Mouse (Mus musculus) midbrain, embryonic 11.5 days (tissue): ENCODE results near the gene Cd80. TPM values are rescaled to one million over a fixed set of nuclear protein-coding genes. Genes with fewer than 3 reads are reported as not detected.
A peak's percentile ranks its signal among the peaks of the same experiment; 100 is the strongest.

Experiments used
- ATAC-seq: fragments of 200-750 bp; cut with Nextera tagmentation; 2 replicates; pipeline ENCODE4 v1.8.0; 2017; ENCODE audit warnings: moderate TSS enrichment, moderate library complexity; ENCODE audit not compliant: low FRiP score
- DNase-seq: peaks from one replicate; pipeline ENCODE4 v3.0.0; 2015; ENCODE audit warnings: low spot score; ENCODE audit errors: missing footprints
- H3K27ac ChIP-seq: fragments of 300-500 bp; sonication (generic); 2 replicates; pipeline ENCODE4 v1.5.1; 2014; ENCODE audit warnings: low read depth, low read length
- H3K27me3 ChIP-seq: fragments of 300-500 bp; sonication (generic); 2 replicates; pipeline ENCODE4 v1.6.1; 2014; ENCODE audit warnings: mild to moderate bottlenecking, low read length, moderate library complexity, mixed read lengths; ENCODE audit not compliant: control insufficient read depth, insufficient read depth
- H3K36me3 ChIP-seq: fragments of 300-500 bp; sonication (generic); 2 replicates; pipeline ENCODE4 v1.6.1; 2014; ENCODE audit warnings: mild to moderate bottlenecking, low read length, moderate library complexity, mixed read lengths; ENCODE audit not compliant: control insufficient read depth, insufficient read depth
- H3K4me1 ChIP-seq: fragments of 300-500 bp; sonication (generic); 2 replicates; pipeline ENCODE4 v1.6.1; 2014; ENCODE audit warnings: low read length; ENCODE audit not compliant: control insufficient read depth, insufficient read depth
- H3K4me2 ChIP-seq: fragments of 300-500 bp; sonication (generic); 2 replicates; pipeline ENCODE4 v1.6.1; 2014; ENCODE audit warnings: mild to moderate bottlenecking, moderate library complexity
- H3K4me3 ChIP-seq: fragments of 300-500 bp; sonication (generic); 2 replicates; pipeline ENCODE4 v1.5.1; 2014; ENCODE audit warnings: low read depth, low read length
- H3K9ac ChIP-seq: fragments of 300-500 bp; sonication (generic); 2 replicates; pipeline ENCODE4 v1.6.1; 2014; ENCODE audit warnings: low read length
- H3K9me3 ChIP-seq: fragments of 300-500 bp; sonication (generic); 2 replicates; pipeline ENCODE4 v1.6.1; 2016; ENCODE audit warnings: low read length; ENCODE audit not compliant: control insufficient read depth
- WGBS: fragments of 180-500 bp; shearing (Covaris S2); extraction: QIAGEN DNeasy Blood & Tissue Kit; methylation state at CpG from one replicate; pipeline ENCODE4 v1.1.7; 2014; 5-methylcytosine and 5-hydroxymethylcytosine counted together
- polyA plus RNA-seq: library from polyadenylated mRNA; unstranded; fragments of >200 nt; fragmentation: Nextera tagmentation; extraction: Ambion mirVana; gene quantifications from 2 replicates; pipeline ENCODE4 v1.2.1, GENCODE M21; 2014

Gene Cd80
- polyA plus RNA-seq, 1 experiment from 2014 or later = 0.42 TPM

DNA sequence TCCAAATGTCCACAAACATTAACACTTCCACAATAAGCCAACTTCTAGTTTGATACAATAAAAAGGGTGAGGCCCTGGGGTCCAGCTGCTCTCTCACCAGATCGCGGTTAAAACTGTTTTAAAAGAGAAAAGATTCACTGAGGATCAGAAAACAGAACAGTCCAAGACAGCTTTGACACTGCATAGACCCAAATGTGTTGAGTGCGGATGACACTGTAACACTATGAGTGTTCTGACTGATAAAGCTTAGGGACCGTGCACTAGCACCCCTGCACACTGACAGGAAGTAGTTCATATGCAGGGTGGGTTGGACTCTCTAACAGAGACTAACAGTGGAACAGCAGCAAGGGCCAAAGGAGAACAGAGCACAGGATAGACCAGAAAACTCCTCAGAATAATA is 1.4 kb upstream of the Cd80 start:
- peaks cover 10% of the 10 kb centered on the region for H3K4me1 ChIP-seq
- no peaks in the 10 kb centered on the region for H3K9me3 ChIP-seq
- no peak overlapping the region for H3K27ac ChIP-seq
- no peaks in the 10 kb centered on the region for H3K27me3 ChIP-seq
- H3K36me3 ChIP-seq = 0 out of 2 replicates have a peak, but pooled peaks cover 2% of the 10 kb centered on the region
- no peak overlapping the region for H3K4me3 ChIP-seq
- H3K4me2 ChIP-seq = no peak overlapping the region
- DNase-seq (peak; percentile 78), ATAC-seq (no peak)
- 93% methylated on average over 4 of the region's 4 CpGs for WGBS
- no peak overlapping the region for H3K9ac ChIP-seq

DNA sequence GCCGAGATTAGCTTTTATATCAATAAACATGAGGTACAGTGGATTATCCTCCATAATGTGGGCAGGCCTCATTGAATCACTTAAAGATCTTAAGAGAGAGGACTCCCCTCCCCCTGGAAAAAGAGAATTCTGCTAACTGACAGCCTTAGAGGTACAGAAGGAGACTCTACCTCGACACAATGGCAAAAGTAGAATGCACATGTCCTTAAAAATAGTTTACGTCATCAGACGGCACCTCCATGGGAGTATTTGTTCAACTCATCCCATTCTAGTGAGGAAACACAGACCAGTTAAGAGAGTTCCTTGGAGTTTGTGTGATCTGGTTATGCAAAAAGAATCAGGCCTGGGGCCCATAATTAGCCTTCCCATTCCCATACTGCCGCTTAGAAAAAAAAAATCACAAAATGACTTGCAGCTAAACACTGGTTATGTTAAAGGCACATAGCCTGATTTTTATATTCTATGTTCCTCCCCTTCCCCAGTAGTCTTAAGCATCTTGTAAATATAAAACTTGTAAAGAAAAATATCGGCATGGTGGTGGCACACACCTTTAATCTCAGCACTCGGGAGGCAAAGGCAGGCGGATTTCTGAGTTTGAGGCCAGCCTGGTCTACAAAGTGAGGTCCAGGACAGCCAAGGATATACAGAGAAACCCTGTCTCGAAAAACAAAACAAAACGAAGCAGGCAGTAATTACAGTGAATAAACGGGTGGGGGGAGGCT is 667 bp upstream of the Cd80 start:
- Histone ChIP-seq H3K27ac (no peak overlapping the region), H3K36me3 (0 out of 2 replicates have a peak, but pooled peaks cover 2% of the 10 kb centered on the region), H3K4me1 (peaks cover 10% of the 10 kb centered on the region), H3K9ac (no peak overlapping the region), H3K4me2 (no peak overlapping the region), H3K9me3 (no peaks in the 10 kb centered on the region), H3K27me3 (no peaks in the 10 kb centered on the region), H3K4me3 (no peak overlapping the region)
- WGBS = 85% methylated on average over 11 of the region's 11 CpGs
- ATAC-seq = no peak
- peak; percentile 73 for DNase-seq

GRCm38 (mm10) chr16:38456812-38457567 is 1.6 kb downstream of the Cd80 start:
- H3K4me1 ChIP-seq = 0 out of 2 replicates have a peak, but pooled peaks cover 4% of the 10 kb centered on the region
- H3K4me3 ChIP-seq = no peak overlapping the region
- no peak overlapping the region for H3K27ac ChIP-seq
- ATAC-seq (no peak), DNase-seq (peak; percentile 57)
- no peaks in the 10 kb centered on the region for H3K36me3 ChIP-seq
- no peak overlapping the region for H3K4me2 ChIP-seq
- H3K27me3 ChIP-seq = no peaks in the 10 kb centered on the region
- H3K9ac ChIP-seq = no peak overlapping the region
- WGBS = 71% methylated on average over 11 of the region's 11 CpGs
- no peaks in the 10 kb centered on the region for H3K9me3 ChIP-seq

- ATAC-seq (no peak), DNase-seq (peak; percentile 47)
- Histone ChIP-seq H3K27ac (no peak overlapping the region), H3K4me3 (no peak overlapping the region), H3K4me1 (no peaks in the 10 kb centered on the region), H3K9ac (no peak overlapping the region), H3K36me3 (no peaks in the 10 kb centered on the region), H3K4me2 (no peak overlapping the region), H3K27me3 (no peaks in the 10 kb centered on the region), H3K9me3 (no peaks in the 10 kb centered on the region)
- 67% methylated on average over 6 of the region's 6 CpGs for WGBS
Observed at GRCm38 (mm10) chr16:38458600-38459280, 3.4 kb downstream of the Cd80 start.

DNA sequence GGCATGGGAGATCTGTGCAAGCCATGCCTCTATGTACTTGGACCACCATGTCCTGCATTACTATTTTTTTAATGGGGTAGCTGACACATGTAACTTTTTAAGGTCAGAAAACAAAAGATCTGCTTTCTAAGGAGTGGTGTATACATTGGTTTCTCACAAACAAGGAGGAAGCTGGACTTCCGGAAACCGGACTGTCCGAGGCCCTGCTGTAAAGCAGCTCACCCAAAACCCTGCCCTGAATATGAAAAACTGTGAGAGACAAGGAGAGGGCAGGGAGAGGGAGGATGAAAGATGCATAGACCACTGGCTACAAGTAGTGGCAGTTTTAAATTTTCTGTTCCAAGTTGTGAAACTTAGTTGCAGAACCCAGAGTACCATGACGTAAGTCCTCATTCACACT is 4.6 kb downstream of the Cd80 start:
- no peaks in the 10 kb centered on the region for H3K27me3 ChIP-seq
- ATAC-seq (no peak), DNase-seq (peak; percentile 35)
- no peaks in the 10 kb centered on the region for H3K9me3 ChIP-seq
- H3K4me2 ChIP-seq = no peak overlapping the region
- no peak overlapping the region for H3K4me3 ChIP-seq
- H3K27ac ChIP-seq = no peak overlapping the region
- H3K4me1 ChIP-seq = no peaks in the 10 kb centered on the region
- no peak overlapping the region for H3K9ac ChIP-seq
- 91% methylated on average over 4 of the region's 4 CpGs for WGBS
- no peaks in the 10 kb centered on the region for H3K36me3 ChIP-seq

DNA sequence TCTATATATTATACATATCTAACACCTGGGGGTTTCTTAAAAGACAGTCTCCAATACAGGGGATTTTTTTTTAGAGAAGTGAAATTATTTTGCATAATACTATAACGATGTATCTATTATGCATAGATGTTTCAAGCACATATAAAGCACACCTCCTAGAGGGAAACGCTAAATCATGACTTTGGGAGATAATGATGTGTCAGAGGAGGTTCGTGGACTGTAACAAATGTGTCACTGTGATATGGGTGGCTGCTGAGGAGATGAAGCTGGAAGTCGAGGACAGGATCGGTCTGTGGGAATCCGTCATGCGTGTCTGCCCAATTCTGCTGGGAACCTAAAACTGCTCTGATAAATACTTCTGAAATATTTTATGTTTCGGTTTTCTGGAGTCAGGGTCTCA is 6.4 kb downstream of the Cd80 start:
- H3K4me1 ChIP-seq = no peaks in the 10 kb centered on the region
- no peak overlapping the region for H3K9ac ChIP-seq
- 87% methylated on average over 8 of the region's 8 CpGs for WGBS
- no peak overlapping the region for H3K4me2 ChIP-seq
- H3K4me3 ChIP-seq = no peak overlapping the region
- DNase-seq (no peak), ATAC-seq (no peak)
- no peak overlapping the region for H3K27ac ChIP-seq
- H3K9me3 ChIP-seq = no peaks in the 10 kb centered on the region
- no peaks in the 10 kb centered on the region for H3K27me3 ChIP-seq
- no peaks in the 10 kb centered on the region for H3K36me3 ChIP-seq

GRCm38 (mm10) chr16:38462161-38462560 is 6.8 kb downstream of the Cd80 start:
- Histone ChIP-seq H3K27ac (no peak overlapping the region), H3K36me3 (no peaks in the 10 kb centered on the region), H3K4me3 (no peak overlapping the region), H3K4me1 (no peaks in the 10 kb centered on the region), H3K4me2 (no peak overlapping the region), H3K9me3 (no peaks in the 10 kb centered on the region), H3K9ac (no peak overlapping the region), H3K27me3 (no peaks in the 10 kb centered on the region)
- DNase-seq = no peak
- ATAC-seq = no peak
- WGBS = 84% methylated on average over 7 of the region's 7 CpGs

GRCm38 (mm10) chr16:38463305-38463704 is 7.9 kb downstream of the Cd80 start:
- Histone ChIP-seq H3K9me3 (no peaks in the 10 kb centered on the region), H3K27me3 (no peaks in the 10 kb centered on the region), H3K4me2 (no peak overlapping the region), H3K4me3 (no peak overlapping the region), H3K27ac (no peak overlapping the region), H3K9ac (no peak overlapping the region), H3K4me1 (no peaks in the 10 kb centered on the region), H3K36me3 (no peaks in the 10 kb centered on the region)
- ATAC-seq = no peak
- WGBS = 90% methylated on average over 5 of the region's 5 CpGs
- DNase-seq = peak; percentile 14

- Histone ChIP-seq H3K4me2 (no peak overlapping the region), H3K27me3 (no peaks in the 10 kb centered on the region), H3K27ac (no peak overlapping the region), H3K4me3 (no peak overlapping the region), H3K4me1 (no peaks in the 10 kb centered on the region), H3K9ac (no peak overlapping the region), H3K36me3 (no peaks in the 10 kb centered on the region), H3K9me3 (no peaks in the 10 kb centered on the region)
- DNase-seq = no peak
- no peak for ATAC-seq
- 86% methylated on average over 4 of the region's 4 CpGs for WGBS
Observed at GRCm38 (mm10) chr16:38466089-38466488, 10.7 kb downstream of the Cd80 start.
